8 mouse cellular contexts compared by ENCODE assay signal in the genomic region with DNA sequence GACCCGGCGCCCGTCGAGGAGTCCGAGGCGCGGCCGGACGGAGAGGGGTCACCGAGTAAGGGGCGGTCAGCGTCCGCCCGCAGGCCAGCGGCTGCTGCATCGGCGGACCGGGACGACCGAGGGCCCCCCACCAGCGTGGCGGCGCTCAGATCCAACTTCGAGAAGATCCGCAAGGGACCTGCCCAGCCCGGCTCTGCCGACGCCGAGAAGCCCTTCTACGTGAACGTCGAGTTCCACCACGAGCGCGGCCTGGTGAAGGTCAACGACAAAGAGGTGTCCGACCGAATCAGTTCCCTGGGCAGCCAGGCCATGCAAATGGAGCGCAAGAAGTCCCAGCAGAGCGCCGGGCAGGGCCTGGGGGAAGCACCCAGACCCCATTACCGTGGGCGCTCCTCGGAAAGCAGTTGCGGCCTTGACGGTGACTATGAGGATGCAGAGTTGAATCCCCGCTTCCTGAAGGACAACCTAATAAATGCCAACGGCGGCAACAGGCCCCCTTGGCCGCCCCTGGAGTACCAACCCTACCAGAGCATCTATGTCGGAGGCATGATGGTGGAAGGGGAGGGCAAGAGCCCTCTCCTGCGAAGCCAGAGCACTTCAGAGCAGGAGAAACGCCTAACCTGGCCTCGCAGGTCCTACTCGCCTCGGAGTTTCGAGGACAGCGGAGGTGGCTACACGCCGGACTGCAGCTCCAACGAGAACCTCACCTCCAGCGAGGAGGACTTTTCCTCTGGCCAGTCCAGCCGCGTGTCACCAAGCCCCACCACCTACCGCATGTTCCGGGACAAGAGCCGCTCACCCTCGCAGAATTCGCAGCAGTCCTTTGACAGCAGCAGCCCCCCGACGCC. TPM values are rescaled to one million over a fixed set of nuclear protein-coding genes. Genes with fewer than 3 reads are reported as not detected.
A peak's percentile ranks its signal among the peaks of the same experiment; 100 is the strongest.
DNase-seq lines count a peak whose midpoint lies in the region; ATAC-seq and TF ChIP-seq lines count a peak whose summit lies in the region.

No protein-coding gene starts in this region.

- 7% methylated on average over 69 of the region's 71 CpGs for WGBS in liver, adult 2 months
- WGBS in forebrain, embryonic 15.5 days: under 1% methylated on average over 71 of the region's 71 CpGs
- WGBS in thymus, adult 2 months: 4% methylated on average over 71 of the region's 71 CpGs

- peak; percentile 52 for DNase-seq in liver, adult 2 months (ENCODE audit: extremely low read depth, low read depth, low spot score)
- no peak for DNase-seq in liver
- peak; percentile 53 for DNase-seq in adrenal gland, postnatal 14 days
- peak; percentile 54 for DNase-seq in kidney, adult 18-20 months
- peak; percentile 21 for DNase-seq in thymus, adult 2 months

- no peaks in the 10 kb centered on the region for H3K9me3 ChIP-seq in forebrain, embryonic 15.5 days

- H3K36me3 ChIP-seq in liver, adult 2 months (ENCODE audit: control insufficient read depth, insufficient read depth, low read length): no peaks in the 10 kb centered on the region
- H3K36me3 ChIP-seq in forebrain, embryonic 15.5 days: no peaks in the 10 kb centered on the region
- H3K36me3 ChIP-seq in thymus, adult 2 months (ENCODE audit: control insufficient read depth, insufficient read depth, low read length): no peaks in the 10 kb centered on the region

- H3K9ac ChIP-seq in liver, adult 2 months (ENCODE audit: low read depth, low read length): peak overlapping the region; percentile 66
- H3K9ac ChIP-seq in forebrain, embryonic 15.5 days (replicated peaks): peak overlapping the region; percentile 89

- H3K79me2 ChIP-seq in liver, adult 2 months (ENCODE audit: control insufficient read depth, insufficient read depth, low read length): peaks cover 29% of the 10 kb centered on the region; the same call in 1 of the 2 replicates

- no peak overlapping the region for H3K27ac ChIP-seq in liver, adult 2 months (replicated peaks; ENCODE audit: insufficient read depth, low read depth, low read length)
- peak overlapping the region; percentile 91 for H3K27ac ChIP-seq in forebrain, embryonic 15.5 days (replicated peaks)
- no peak overlapping the region for H3K27ac ChIP-seq in thymus, adult 2 months (ENCODE audit: control insufficient read depth, insufficient read depth, low read length)

- peaks cover 33% of the 10 kb centered on the region for H3K4me1 ChIP-seq in liver, adult 2 months (ENCODE audit: control insufficient read depth, insufficient read depth, low read length)
- H3K4me1 ChIP-seq in forebrain, embryonic 15.5 days: peaks cover 70% of the 10 kb centered on the region
- H3K4me1 ChIP-seq in thymus, adult 2 months (replicated peaks; ENCODE audit: control insufficient read depth, insufficient read depth, low read length): peaks cover 40% of the 10 kb centered on the region

- peak overlapping the region; percentile 68 for H3K4me3 ChIP-seq in liver, adult 2 months (ENCODE audit: insufficient read depth, low read depth, low read length)
- peak overlapping the region; percentile 98 for H3K4me3 ChIP-seq in forebrain, embryonic 15.5 days
- H3K4me3 ChIP-seq in thymus, adult 2 months (ENCODE audit: control insufficient read depth, insufficient read depth, low read length): peak overlapping the region; percentile 81

- no peak for ATAC-seq in forebrain, embryonic 15.5 days (replicated peaks)
- ATAC-seq in megakaryocyte, adult 5-6 weeks (ENCODE audit: poor library complexity, severe bottlenecking): peak; percentile 2; the same call in 1 of the 2 replicates
- no peak for ATAC-seq in activated CD4-positive, CD25-positive, alpha-beta regulatory T cell, adult 4 months

- H3K4me2 ChIP-seq in forebrain, embryonic 15.5 days (replicated peaks): peak overlapping the region; percentile 66

- H3K27me3 ChIP-seq in liver, adult 2 months (ENCODE audit: control insufficient read depth, insufficient read depth, low read length): no peaks in the 10 kb centered on the region
- H3K27me3 ChIP-seq in forebrain, embryonic 15.5 days: no peaks in the 10 kb centered on the region
- peaks cover 5% of the 10 kb centered on the region; the same call in 1 of the 2 replicates for H3K27me3 ChIP-seq in thymus, adult 2 months (ENCODE audit: control insufficient read depth, insufficient read depth, low read length)

- TF ChIP-seq POLR2A in liver, adult 2 months (IDR thresholded peaks at IDR 0.05; ENCODE audit: extremely low read depth, insufficient read depth, low read length): no peak
- TF ChIP-seq POLR2A in thymus, adult 2 months (IDR thresholded peaks at IDR 0.05; ENCODE audit: control insufficient read depth, extremely low read depth, insufficient read depth, low read length, poor library complexity): peak; percentile 27; the same call in 1 of the 2 replicates

- no peak for TF ChIP-seq CTCF in liver, adult 2 months (IDR thresholded peaks at IDR 0.05; ENCODE audit: low read depth, low read length)
- TF ChIP-seq CTCF in thymus, adult 2 months (IDR thresholded peaks at IDR 0.05; ENCODE audit: borderline replicate concordance, control insufficient read depth, extremely low read depth, insufficient read depth, low read length, poor library complexity): no peak

RNA-seq across cellular contexts. Expression of a gene that starts 1.2 kb away (rescaled TPM):
- 7.5 and 12.0 TPM in 2 replicates for total RNA-seq in liver, adult 2 months (2014; rRNA removed)
- 14.4 and 14.7 TPM in 2 replicates for polyA plus RNA-seq in liver, adult 2 months (2012; rRNA removed)
- 26.3 and 27.1 TPM in 2 replicates for total RNA-seq in adrenal gland, postnatal 14 days (2021)
- polyA plus RNA-seq in forebrain, embryonic 15.5 days (2015; fragmentation: Nextera tagmentation; extraction: Ambion mirVana): 15.7 and 16.3 TPM in 2 replicates
- total RNA-seq in megakaryocyte, adult 5-6 weeks (2015): 14.1 and 14.5 TPM in 2 replicates
- 9.1 and 14.5 TPM in 2 replicates for total RNA-seq in megakaryocyte, adult 5-6 weeks (2017)
- polyA plus RNA-seq in thymus, adult 2 months (2012; rRNA removed): 20.8 and 22.7 TPM in 2 replicates
- polyA plus RNA-seq in activated CD4-positive, CD25-positive, alpha-beta regulatory T cell, adult 4 months (2017; shearing (Covaris generic)): 1 to 10 TPM; 3.7 to 4.6 TPM

RNA-seq across cellular contexts. Expression of a gene that starts 24.7 kb away (rescaled TPM):
- 0.18 and 0.34 TPM in 2 replicates for total RNA-seq in liver, adult 2 months (2014; rRNA removed)
- polyA plus RNA-seq in liver, adult 2 months (2012; rRNA removed): 0.34 and 0.70 TPM in 2 replicates
- total RNA-seq in adrenal gland, postnatal 14 days (2021): 9.7 and 13.7 TPM in 2 replicates
- 13.3 and 13.7 TPM in 2 replicates for polyA plus RNA-seq in forebrain, embryonic 15.5 days (2015; fragmentation: Nextera tagmentation; extraction: Ambion mirVana)
- 7.6 and 7.7 TPM in 2 replicates for total RNA-seq in megakaryocyte, adult 5-6 weeks (2015)
- 2.0 and 2.9 TPM in 2 replicates for total RNA-seq in megakaryocyte, adult 5-6 weeks (2017)
- 1.4 and 1.6 TPM in 2 replicates for polyA plus RNA-seq in thymus, adult 2 months (2012; rRNA removed)
- under 1 TPM; 0.19 to 0.60 TPM for polyA plus RNA-seq in activated CD4-positive, CD25-positive, alpha-beta regulatory T cell, adult 4 months (2017; shearing (Covaris generic))

RNA-seq across cellular contexts. Expression of a gene that starts 29.2 kb away (rescaled TPM):
- total RNA-seq in liver, adult 2 months (2014; rRNA removed): not detected in 2 replicates
- polyA plus RNA-seq in liver, adult 2 months (2012; rRNA removed): not detected in 2 replicates
- total RNA-seq in adrenal gland, postnatal 14 days (2021): 0.52 and 0.53 TPM in 2 replicates
- polyA plus RNA-seq in forebrain, embryonic 15.5 days (2015; fragmentation: Nextera tagmentation; extraction: Ambion mirVana): 0.23 and 0.76 TPM in 2 replicates
- total RNA-seq in megakaryocyte, adult 5-6 weeks (2015): not detected in 2 replicates
- total RNA-seq in megakaryocyte, adult 5-6 weeks (2017): not detected in 2 replicates
- polyA plus RNA-seq in thymus, adult 2 months (2012; rRNA removed): not detected in 2 replicates
- polyA plus RNA-seq in activated CD4-positive, CD25-positive, alpha-beta regulatory T cell, adult 4 months (2017; shearing (Covaris generic)): not detected
